Mouse (Mus musculus) mesoderm, embryonic 11.5 days (tissue): ENCODE measurements around the gene Rin3.

Experiments used
- DNase-seq: peaks from one replicate; pipeline ENCODE4 v3.0.0-alpha.2; 2012; ENCODE audit warnings: low read depth, low spot score

Rin3 gene

DNA sequence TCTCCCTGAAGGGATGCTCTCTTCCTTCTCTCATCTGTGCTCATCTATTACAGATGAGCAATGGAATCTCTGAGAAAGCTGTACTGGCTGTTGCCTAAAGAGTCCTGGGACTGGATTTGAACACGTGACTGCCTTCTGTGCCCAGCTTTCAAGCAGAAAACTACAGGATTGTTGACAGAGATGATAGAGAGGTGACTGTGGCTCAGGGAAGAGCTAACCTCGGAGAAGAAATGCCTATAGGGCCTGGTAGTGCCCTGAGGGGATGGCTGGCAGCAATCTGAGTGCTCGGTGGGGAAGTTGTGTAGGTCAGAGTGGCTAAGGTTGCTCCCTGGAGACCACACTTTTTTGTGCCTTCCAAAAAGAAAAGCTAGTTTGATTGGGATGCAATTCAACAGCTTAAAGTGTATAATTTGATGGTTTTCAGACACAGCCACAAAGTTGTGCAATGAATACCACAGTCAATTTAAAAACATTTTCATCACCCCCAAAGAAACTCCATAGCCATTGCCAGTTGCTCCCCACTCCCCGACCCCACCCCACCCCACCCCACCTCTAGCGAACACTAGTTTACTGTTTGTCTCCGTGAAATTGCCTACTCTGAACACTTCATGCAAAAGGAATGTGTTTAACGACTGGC lies 1.9 kb upstream of the Rin3 start:
- DNase-seq = no peak

DNA sequence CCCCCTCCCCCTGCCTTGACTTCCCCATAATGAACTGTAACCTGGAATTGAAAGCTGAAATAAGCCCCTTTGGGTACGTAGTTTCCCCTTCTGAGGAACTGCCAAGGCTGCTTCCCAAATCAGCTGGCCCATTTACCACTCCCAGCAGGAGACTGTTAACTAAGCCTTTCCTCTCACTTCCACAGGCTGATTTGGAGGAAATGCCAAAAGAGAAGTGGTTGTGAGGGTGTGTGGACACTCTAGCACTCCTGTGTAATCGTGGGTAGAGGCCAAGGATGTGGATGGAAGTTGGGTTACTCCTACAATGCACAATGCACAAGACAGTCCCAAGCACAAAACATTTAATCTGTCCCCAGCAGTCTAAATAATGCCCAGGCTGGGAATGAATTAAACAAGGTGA lies 722 bp upstream of the Rin3 start:
- DNase-seq = no peak

DNA sequence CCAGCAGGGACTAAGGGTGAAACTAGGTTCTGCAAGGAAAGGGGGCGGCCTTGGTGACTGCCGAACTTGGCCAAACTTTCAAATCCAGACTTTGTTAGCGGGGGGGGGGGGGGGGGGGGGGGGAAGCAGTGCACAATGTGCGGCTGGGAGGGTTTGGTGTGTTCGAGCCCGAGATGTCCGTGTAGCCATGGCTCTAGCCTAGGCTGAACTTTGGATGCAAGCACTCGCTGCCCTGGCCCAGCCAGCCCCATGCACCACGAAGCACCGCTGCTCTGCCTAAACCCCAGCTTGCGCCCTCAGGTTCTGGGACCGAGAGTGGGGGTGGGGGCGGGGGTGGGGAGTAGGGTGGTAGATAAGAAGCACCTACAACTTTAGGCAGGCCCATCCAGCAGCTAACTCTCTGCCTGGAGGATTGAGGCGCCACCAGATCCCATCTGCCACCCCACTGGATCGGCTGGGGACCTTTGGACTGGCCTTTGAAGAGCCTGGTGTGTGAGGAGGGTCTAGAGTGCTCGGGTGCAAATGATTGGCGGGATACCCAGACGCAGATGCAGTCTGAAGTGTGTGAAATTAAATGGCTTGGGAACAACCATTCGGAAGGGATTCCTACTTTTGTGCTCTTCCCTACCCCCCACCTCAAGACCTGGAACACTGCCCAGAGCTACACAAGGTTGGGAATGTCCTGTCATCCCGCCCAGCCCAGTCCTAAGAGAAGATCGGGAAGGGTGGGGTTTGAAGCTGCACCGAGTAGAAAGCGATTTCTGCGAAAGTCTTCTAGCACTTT lies 827 bp downstream of the Rin3 start:
- DNase-seq = no peak

DNA sequence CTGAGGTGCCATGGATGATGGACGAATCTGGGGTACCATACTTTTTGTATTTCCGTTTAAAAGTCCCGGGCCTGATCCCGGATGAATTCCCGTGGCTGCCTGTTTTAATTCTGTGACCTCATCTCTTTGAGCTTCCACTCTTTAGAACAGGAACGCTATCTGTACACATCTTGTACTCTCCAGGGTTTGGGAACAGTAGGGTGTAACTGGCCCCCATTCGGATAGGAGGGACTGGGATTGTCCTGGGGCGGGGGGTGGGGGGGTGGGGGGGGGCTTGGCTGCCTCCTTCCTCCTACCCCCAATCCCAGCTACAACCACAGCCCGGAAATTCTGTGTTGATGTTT lies 1.4 kb downstream of the Rin3 start:
- DNase-seq = no peak

DNA sequence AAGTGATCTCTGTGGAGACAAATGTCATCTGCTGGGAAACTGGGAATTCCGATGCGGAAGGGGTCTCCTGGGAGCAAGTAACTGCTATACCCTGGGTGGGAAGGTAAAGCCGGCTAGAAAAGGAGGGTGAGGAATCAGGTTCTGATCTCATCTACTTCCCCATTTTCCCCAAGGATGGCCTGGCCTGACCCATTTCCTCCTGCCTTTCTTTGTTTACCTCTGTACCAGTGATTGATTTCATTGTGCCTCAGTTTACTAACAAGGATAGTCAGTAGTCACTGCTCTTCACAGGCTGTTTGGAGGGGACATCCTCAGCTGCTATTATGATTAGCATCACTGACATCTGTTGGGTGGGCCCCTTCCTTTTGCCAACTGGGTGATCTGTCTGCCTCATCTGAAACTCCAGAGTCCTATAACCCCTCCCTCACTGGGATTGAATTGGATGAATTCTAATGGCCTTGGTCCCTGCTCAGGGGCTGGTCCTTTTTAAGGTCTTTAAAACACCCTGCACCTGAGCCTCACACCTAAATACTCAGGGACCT lies 1.8 kb downstream of the Rin3 start:
- no peak for DNase-seq

DNA sequence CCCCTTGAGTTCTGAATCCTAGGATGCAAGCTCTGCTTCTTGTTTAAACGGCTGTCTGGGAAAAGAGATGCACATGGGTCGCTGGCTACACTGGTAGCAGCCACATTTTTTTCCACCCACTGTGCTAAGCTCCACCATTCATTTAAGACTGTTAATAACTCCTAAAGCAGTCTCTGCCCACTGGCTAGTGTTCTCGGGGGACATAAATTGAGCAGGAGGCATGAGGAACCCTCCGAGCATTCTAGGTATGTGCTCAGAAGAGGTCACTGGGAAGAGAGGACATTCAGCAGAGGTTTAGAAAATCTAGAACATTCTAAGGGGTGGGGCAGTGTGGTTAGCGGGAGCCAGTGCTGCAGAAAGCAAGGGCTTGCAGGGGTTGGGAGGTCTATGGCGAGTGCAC lies 2.5 kb downstream of the Rin3 start:
- no peak for DNase-seq

DNA sequence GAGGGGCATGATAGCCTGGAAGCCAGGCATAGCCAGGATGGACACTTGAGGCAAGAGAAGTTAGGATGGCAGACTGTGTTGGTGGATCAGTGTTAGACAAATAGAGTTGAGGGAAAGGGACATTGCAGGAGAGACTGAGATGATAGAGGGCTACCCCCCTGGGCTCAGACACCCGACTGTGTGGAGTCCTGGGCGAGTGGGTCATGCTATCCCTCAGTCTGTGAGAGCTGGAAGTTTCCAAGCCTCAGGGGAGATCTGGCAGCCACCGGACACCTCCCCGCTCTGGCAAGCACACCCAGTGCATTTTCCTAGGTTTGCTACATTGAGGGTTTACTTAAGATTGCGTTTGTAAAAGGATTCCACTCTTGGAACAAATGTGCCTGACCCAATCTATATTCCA lies 2.9 kb downstream of the Rin3 start:
- DNase-seq = no peak

DNA sequence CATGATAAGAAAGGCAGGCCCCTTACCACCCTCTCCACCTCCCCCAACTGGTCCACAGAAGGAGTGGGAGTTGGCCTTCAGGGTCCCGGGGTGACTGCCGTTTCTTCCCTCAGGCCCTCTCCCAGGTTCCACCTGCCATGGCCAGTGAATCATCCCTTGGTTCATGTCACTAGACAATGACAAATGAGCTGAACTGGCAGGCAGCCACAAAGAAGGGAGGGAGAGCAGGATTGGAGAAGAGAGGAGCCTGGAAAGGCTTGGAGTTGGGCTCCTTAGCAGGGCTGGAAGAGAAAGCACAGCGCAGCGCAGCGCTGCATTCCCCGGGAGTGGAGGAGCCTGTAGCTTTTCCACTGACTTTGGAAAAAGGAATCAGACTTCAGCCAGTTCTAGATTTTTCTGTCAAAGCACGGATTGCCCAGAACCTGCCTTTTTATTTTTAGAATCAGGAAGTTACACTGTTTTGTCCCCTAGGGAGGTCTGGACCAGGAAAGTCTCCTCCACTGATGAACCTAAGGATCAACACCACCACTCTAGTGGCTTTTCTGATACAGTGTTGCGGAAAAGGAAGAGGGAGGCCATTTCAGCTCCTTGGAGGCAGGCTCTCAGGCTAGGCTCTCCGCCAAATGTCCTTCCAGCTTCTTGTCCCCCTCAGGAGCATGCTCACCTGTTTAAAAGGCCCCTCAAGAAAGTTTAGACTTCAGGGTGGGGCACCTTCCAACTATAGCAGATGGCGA lies 4.0 kb downstream of the Rin3 start:
- no peak for DNase-seq

DNA sequence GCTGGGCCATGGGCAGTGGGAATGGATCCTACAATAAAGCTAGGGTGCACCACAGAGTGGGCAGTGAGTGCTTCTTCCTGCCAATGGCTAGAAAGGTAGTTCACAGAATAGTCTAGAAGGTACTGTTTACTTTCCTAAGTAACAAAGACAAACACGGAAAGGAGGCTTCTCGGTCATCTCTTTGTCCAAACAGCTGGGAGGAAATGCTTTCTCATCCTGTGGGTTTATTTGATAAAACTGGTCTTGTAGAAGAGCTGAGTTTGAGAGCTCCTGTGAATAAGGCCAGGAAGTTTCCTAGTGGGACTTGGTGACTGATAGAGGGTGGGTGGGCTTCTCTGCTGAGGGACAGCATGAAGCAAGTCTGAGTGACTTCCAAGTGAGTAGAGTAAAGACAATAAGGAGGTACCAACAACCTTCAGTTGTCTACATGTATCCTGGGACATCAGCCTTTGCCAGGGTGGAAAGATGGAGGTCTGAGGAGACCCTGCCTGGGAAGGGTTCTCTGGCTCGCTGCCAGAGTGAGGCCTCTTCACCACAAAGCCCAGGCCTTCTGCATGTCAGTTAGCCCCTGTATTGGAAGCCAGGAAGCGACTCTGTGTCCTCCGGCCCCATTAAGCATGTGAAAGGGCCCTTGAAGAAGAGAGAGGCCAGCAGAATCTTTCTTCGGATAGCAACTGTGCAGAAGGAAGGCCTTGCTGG lies 5.2 kb downstream of the Rin3 start:
- DNase-seq = no peak

DNA sequence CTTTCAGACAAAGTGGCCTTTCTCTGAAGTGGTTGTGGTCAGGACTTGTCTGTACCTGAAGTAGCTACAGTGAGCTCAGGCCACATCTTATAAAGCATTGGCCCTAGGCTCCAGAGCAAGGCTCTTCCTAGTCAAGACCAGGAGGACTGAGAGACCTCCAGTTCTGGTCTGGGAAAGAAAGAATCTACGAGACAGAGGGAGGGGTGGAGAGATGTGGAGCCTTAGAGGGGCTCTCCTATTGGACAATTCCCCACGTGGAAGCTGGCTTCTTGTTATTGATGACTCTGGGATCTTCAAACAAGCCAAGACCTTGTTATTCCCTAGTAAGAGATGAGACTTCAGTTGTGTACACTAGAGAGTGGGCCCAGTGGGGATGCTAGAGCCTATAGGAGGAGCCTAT lies 6.0 kb downstream of the Rin3 start:
- no peak for DNase-seq

DNA sequence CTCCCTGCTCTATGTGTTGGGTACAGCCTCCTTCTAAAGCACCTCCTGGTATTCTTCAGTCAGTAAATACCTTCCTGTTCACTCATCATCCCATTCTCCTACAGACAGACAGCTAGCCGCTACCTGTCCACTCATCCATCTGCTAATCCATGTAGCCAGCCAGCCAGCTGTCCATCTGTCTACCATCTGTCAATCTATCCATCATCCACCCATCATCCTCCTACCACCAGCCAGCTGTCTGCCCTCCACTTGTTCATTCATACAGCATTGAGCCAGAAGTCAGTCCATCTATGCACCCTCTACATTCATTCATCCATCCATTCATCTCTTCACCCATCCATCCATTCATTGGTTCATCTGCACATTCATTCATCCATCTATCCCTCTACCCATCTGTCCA lies 6.7 kb downstream of the Rin3 start:
- DNase-seq = no peak

DNA sequence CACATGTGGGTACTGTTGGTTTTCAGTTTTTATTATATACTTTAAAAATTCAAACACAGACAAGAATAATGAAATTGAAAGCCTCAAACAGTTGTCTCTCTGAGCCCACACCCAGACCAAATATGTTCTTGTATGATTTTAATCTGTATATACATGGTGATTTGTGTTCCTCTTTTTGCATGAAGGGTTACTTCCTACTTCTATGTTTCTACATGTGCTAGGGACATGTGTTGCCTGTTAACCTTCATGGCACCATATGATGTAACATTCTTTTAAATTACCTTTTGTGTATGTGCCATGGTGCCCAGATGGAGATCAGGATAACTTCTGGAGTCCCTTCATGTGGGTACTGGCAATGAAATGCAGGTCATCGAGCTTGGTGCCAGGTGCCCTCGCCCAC lies 7.8 kb downstream of the Rin3 start:
- DNase-seq = no peak

DNA sequence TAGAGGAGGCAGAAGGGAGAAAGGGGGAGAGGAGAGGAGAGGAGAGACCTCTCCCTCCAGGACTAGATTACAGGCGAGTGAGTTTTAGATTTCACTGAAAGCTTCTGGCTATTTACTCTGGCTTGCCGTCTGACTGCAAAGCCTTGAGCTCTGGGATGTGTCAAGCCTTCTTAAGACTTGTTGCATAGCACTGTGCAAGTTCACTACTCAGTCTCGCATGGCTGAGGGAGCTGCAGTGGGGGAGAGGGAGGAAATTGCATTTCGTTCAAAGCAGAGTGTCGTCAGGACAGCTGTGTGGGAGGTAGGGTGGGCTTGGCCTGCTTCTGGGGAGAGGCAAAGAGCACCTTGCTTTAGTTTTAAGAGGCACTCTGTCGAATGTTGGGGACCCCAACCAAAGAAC lies 8.8 kb downstream of the Rin3 start:
- DNase-seq = no peak

DNA sequence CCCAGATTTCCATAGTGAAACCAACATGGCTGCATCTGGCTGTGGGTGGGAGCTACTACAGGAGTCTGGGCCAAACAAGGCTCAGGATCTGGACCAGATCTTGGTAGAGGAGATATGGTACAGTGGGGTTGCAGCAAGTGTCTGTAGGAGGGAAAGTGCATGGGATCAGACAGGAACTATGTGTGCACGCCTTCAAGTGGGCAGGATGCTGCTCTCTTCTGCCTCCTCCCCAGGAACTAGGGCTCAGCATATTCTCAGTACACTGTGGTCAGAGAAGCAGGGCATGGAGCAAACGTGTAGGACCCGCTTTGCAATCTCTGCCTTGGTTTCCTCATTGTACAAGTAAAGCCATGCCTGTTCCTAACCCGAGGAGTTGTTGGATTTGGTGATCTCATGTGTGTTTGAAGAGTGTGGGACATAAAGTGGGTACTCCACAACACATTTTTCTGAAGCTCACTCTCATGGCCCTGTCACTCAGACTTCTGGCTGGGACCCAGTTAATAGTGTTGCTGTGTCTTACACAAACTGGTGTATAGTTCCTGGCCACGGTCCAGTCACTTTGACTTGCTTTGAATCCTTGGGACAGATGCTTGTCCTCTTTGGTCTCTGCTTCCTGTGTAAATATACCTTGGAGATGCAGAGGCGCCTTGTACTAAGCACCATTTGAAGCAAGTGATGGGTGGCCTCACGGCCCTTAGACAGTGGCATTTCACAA lies 9.8 kb downstream of the Rin3 start:
- no peak for DNase-seq

DNA sequence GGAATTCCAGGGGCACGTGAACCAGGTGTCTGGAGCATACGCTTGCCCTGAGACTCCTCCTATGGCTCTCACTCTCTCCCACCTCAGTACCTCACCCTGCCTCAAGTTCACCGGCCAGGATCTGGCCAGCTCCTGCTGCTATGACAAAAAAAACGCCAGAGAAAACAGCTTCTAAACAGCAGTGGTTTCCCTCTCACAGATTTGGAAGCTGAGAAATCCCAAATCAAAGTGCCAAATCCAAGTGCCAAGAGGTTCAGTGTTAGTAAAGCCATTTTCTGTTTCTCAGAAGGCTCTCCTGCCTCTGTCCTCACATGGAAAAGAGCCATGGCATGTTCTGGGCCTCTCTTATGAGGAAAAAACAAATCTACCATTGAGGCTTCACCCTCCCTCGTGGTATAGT lies 11.8 kb downstream of the Rin3 start:
- no peak for DNase-seq

DNA sequence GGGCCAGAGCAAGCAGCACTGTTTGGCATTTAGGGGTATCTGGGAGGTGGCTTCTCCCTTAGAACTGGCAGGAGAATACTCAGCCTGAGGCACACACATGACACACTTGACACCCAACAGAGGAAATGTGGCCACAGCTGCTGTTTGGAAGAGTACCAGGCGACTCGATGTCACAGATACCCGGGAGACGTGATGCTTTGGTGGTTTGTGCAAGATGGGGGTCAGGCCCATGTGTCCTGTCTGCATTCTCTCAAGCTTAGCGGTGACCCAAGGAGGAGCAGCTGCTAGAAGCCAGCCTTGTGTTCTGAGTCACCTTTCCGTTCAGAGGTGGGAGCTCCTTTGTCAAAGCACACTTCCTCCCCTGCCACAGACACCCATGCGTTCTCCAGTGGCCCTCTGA lies 12.4 kb downstream of the Rin3 start:
- DNase-seq = no peak

DNA sequence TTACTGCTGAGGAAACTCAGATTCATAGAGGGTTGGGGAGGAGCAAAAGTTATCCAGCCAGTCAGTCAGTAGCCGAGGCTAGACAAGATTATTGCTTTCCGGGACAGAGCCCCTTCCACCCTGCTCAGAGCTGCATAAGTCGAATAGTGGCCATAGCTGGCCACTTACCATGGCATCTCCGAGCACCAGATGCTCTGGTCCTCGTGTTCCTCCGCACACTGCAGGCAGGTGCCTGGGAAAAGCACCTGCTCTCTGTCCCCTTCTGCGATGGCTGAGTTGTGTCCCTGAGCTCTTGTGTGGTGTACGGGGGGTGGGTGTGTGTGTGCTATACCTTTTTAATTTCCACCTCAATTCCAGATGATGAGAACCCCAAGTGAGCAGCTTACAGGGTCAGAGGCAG lies 12.8 kb downstream of the Rin3 start:
- no peak for DNase-seq

DNA sequence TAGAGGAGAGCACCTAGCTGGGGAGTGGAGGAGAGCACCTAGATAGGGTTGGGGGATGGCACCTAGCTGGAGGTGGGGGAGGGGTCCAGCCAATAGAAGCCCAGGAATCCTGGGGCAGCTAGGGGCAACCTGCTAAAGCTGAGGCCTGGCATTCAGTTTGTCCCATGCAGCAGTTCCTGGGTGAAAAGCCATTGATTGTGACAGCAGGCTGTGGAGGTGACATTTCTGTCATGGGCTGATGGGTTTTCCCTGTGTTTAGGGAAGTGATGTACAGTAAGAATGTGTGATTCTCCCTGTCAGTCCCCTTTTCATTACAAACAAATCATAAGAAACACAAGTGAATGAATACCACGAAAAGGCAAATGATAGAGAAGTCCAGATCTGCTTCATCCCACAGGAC lies 13.5 kb downstream of the Rin3 start:
- DNase-seq = no peak

DNA sequence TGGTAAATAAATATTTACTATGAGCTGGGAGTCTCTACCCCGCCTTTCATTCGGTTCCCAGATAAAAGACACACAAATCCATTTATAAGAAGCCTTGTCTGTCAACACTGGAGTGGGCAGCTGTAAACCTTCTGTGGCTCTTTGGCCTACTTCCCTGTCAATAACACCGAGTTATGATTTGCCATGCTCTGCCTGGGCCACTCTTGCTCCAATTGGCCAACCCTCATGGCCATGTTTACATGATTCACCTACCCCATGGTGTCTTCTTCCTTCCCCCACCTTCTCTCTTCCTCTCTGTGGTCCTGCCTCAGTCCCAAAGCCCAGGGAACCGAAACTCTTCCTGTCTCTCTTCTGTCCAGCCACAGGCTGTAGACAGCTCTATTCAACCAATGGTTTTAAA lies 14.1 kb downstream of the Rin3 start:
- no peak for DNase-seq

DNA sequence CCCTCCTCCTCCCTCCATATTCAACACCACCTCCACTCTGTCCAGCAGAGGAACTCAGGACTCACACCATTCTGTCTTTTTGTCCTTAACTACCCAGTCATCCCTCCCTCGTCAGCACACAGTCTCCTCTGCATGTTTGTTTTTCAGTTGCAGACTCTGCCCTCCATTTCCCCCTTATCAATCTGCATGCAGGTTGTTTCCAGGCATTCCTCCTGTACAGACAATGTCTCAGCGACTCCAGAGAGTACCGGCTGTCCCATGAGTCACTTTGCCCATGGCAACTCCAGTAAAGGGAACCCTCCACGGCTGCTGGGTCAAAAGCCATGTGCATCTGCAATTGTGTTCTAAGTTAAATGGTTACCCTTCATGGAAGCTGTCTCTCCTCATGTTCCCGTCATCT lies 16.4 kb downstream of the Rin3 start:
- no peak for DNase-seq

DNA sequence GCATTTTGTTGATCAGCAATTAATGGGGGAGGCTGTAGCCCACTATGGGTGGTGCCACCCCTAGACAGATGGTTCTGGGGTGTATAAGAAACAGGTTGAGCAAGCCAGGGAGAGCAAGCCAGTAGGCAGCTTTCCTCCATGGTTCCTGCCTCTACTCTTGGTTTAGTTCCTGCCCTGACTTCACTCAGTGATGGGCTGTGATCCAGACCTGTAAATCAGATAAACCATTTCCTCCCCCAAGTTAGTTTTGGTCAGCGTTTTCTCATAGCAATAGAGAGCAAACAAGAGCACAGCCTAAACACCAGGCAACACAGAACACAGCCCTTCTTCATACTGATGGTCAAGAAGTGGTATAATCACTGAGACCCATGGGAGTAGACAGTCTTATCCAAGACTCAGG lies 18.7 kb downstream of the Rin3 start:
- DNase-seq = no peak

DNA sequence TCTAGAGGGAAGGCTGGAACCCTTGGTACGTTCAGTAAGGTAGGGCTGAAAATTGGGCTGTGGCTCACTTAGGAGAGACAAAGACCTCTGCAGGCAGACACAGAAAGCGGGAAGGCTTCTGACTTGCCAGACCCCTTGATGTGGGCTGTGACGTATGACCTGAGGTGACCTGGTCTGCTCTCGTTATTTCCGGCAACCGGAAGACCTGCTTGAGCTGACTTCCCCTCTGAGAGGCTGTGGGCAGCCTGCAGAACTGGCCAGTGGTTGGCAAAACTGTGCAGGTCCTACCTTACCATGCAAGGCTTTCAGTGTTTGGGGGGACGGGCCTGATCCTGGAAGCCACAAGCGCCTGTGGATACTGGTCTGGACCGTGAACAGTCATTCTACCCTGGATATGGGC lies 19.5 kb downstream of the Rin3 start:
- DNase-seq = no peak
